Mouse (Mus musculus) kidney, embryonic 14.5 days (tissue): ENCODE measurements around the gene Nudt9. TPM values are rescaled to one million over a fixed set of nuclear protein-coding genes. Genes with fewer than 3 reads are reported as not detected.

Source experiments
- ATAC-seq: fragments of 200-750 bp; cut with Nextera tagmentation; 2 replicates; pipeline ENCODE4 v1.8.0; 2017; ENCODE audit warnings: moderate number of reproducible peaks, mild to moderate bottlenecking, moderate TSS enrichment, moderate library complexity; ENCODE audit not compliant: low FRiP score, low TSS enrichment
- H3K27ac ChIP-seq: fragments of 300-500 bp; sonication (generic); 2 replicates; pipeline ENCODE4 v1.5.1; 2014; ENCODE audit warnings: low read depth, mild to moderate bottlenecking, low read length, moderate library complexity, mixed read lengths
- H3K27me3 ChIP-seq: fragments of 300-500 bp; sonication (generic); 2 replicates; pipeline ENCODE4 v1.6.1; 2014; ENCODE audit warnings: mild to moderate bottlenecking, low read length; ENCODE audit not compliant: control insufficient read depth, insufficient read depth
- H3K36me3 ChIP-seq: fragments of 300-500 bp; sonication (generic); 2 replicates; pipeline ENCODE4 v1.6.1; 2014; ENCODE audit warnings: low read length, mixed read lengths; ENCODE audit not compliant: control insufficient read depth, insufficient read depth
- H3K4me1 ChIP-seq: fragments of 300-500 bp; sonication (generic); 2 replicates; pipeline ENCODE4 v1.6.1; 2014; ENCODE audit warnings: low read length, mixed read lengths; ENCODE audit not compliant: control insufficient read depth, insufficient read depth
- H3K4me2 ChIP-seq: fragments of 300-500 bp; sonication (generic); replicated peaks from 2 replicates; pipeline ENCODE4 v1.6.1; 2014; ENCODE audit warnings: low read depth, mild to moderate bottlenecking, low read length
- H3K4me3 ChIP-seq: fragments of 300-500 bp; sonication (generic); 2 replicates; pipeline ENCODE4 v1.5.1; 2014; ENCODE audit warnings: mild to moderate bottlenecking, low read length
- H3K9ac ChIP-seq: fragments of 300-500 bp; sonication (generic); 2 replicates; pipeline ENCODE4 v1.6.1; 2014; ENCODE audit warnings: low read depth, mild to moderate bottlenecking, low read length, moderate library complexity
- H3K9me3 ChIP-seq: fragments of 300-500 bp; sonication (generic); 2 replicates; pipeline ENCODE4 v1.6.1; 2016; ENCODE audit warnings: low read length; ENCODE audit not compliant: control insufficient read depth
- WGBS: fragments of 180-500 bp; shearing (Covaris S2); extraction: QIAGEN DNeasy Blood & Tissue Kit; methylation state at CpG from one replicate; pipeline ENCODE4 v1.1.7; 2014; 5-methylcytosine and 5-hydroxymethylcytosine counted together
- polyA plus RNA-seq: library from polyadenylated mRNA; unstranded; fragments of >200 nt; fragmentation: Nextera tagmentation; extraction: Ambion mirVana; gene quantifications from 2 replicates; pipeline ENCODE4 v1.2.1, GENCODE M21; 2014

Gene Nudt9
- polyA plus RNA-seq, 1 experiment from 2014 or later = 58.1 TPM

- no peaks in the 10 kb centered on the region; the same call in 1 of the 2 replicates for H3K36me3 ChIP-seq
- no peaks in the 10 kb centered on the region for H3K27me3 ChIP-seq
- no peak overlapping the region for H3K4me3 ChIP-seq
- 0 out of 2 replicates have a peak, but pooled peaks cover 2% of the 10 kb centered on the region for H3K9me3 ChIP-seq
- H3K4me1 ChIP-seq = no peaks in the 10 kb centered on the region
- H3K27ac ChIP-seq = no peak overlapping the region
- no peak for ATAC-seq
- no peak overlapping the region for H3K9ac ChIP-seq
- H3K4me2 ChIP-seq = no peak overlapping the region
- WGBS = 86% methylated on average over 9 of the region's 9 CpGs
Observed at GRCm38 (mm10) chr5:104085366-104085765, 39.3 kb downstream of the Nudt9 start.

GRCm38 (mm10) chr5:104089751-104090150 lies 43.6 kb downstream of the Nudt9 start:
- Histone ChIP-seq H3K27ac (no peak overlapping the region), H3K9ac (no peak overlapping the region), H3K4me3 (no peak overlapping the region), H3K36me3 (no peaks in the 10 kb centered on the region), H3K9me3 (0 out of 2 replicates have a peak, but pooled peaks cover 2% of the 10 kb centered on the region), H3K27me3 (no peaks in the 10 kb centered on the region), H3K4me2 (no peak overlapping the region), H3K4me1 (no peaks in the 10 kb centered on the region)
- no peak for ATAC-seq
- WGBS = 88% methylated on average over 2 of the region's 2 CpGs

DNA sequence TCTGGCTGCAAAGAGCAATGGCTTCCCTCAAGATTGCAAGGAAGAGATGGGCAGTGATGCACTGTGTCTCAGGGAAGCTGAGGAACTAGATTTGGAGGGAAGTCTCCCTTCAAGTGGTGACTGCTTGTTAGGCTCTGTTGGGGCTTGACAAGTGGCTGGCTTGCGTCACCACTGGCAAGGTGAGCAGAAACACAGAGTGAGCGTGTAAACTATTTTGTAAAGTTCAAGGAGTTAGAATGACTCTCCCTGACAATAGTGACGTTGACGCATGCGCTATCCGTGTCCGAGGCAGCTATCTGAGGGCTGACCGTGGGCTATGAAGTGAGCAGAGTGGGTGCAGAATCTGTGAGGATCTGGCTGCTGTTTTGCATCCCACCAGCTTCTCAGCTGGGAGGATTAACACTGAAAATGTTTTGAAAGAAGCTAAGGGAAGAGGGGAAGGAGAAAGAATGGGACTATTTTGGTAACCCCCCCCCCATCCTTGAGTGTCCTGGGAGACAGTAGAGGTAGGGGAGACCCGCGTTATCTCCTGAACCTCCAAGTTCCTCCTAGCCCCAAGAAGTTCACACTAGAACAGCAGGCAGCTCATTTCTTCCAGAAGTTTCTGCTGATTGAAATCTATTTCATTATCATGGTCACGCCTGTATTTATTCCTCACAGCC lies 49.4 kb downstream of the Nudt9 start:
- Histone ChIP-seq H3K27ac (peak overlapping the region; percentile 79), H3K9ac (0 out of 2 replicates have a peak overlapping the region, but pooled peaks have one; percentile 28), H3K4me2 (no peak overlapping the region), H3K9me3 (no peaks in the 10 kb centered on the region), H3K4me3 (no peak overlapping the region), H3K4me1 (peaks cover 8% of the 10 kb centered on the region; the same call in 1 of the 2 replicates), H3K36me3 (no peaks in the 10 kb centered on the region), H3K27me3 (no peaks in the 10 kb centered on the region)
- WGBS = 63% methylated on average over 11 of the region's 11 CpGs
- no peak for ATAC-seq

DNA sequence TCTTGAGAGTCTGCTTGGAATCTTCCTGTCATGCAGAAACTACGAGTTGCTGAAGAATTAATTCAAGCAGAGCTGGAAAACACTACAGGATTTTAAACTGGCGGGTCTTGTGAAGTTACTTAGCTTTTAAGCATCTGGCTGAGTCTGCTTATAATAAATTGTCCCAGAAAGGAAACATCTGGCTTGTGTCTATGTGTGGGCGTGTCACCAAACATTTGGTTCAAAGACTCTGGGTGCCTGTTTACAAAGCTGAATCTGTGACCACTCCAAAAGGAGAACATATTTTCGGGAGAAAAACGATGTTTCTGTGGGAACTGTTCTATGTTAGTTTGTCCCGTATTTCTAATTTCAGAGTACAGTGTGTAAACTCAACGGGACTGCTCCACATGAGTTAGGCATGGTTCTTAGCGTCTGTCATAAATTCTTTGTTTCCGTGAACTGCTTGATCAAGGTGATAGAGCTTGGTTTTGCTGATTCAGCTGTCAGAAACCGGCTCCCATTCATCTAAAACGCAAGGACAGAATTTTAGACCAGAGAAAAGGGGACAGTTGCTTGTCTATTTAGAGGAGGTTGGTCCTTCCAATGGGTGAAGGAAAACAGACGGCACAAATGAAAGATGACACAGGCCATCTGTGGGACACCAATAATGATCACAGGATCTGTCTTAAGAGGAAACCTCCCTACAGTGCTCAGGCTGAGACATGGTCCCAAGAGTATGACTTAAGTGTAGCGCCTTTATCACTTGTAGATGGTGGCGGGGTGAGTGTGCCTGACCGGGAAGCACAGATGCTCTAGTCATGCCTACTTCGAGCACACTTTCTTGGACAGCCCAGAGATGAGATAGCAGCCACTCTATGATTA lies 50.2 kb downstream of the Nudt9 start:
- peak; percentile 80; the same call in 1 of the 2 replicates for ATAC-seq
- WGBS = 37% methylated on average over 16 of the region's 16 CpGs

GRCm38 (mm10) chr5:104101678-104102531 lies 55.8 kb downstream of the Nudt9 start:
- H3K4me3 ChIP-seq = no peak overlapping the region
- no peak overlapping the region for H3K9ac ChIP-seq
- H3K4me1 ChIP-seq = peaks cover 4% of the 10 kb centered on the region
- no peaks in the 10 kb centered on the region for H3K27me3 ChIP-seq
- no peaks in the 10 kb centered on the region for H3K9me3 ChIP-seq
- H3K4me2 ChIP-seq = no peak overlapping the region
- WGBS = 19% methylated on average over 10 of the region's 10 CpGs
- H3K36me3 ChIP-seq = no peaks in the 10 kb centered on the region
- H3K27ac ChIP-seq = no peak overlapping the region
- ATAC-seq = 0 out of 2 replicates have a peak, but pooled peaks have one; percentile 24

More for the DNA sequence above, 50.2 kb downstream of the Nudt9 start:
- Histone ChIP-seq H3K27ac (peak overlapping the region; percentile 79), H3K4me1 (peaks cover 8% of the 10 kb centered on the region; the same call in 1 of the 2 replicates), H3K4me3 (no peak overlapping the region), H3K4me2 (peak overlapping the region; percentile 15), H3K9ac (no peak overlapping the region), H3K9me3 (no peaks in the 10 kb centered on the region), H3K27me3 (no peaks in the 10 kb centered on the region), H3K36me3 (no peaks in the 10 kb centered on the region)

DNA sequence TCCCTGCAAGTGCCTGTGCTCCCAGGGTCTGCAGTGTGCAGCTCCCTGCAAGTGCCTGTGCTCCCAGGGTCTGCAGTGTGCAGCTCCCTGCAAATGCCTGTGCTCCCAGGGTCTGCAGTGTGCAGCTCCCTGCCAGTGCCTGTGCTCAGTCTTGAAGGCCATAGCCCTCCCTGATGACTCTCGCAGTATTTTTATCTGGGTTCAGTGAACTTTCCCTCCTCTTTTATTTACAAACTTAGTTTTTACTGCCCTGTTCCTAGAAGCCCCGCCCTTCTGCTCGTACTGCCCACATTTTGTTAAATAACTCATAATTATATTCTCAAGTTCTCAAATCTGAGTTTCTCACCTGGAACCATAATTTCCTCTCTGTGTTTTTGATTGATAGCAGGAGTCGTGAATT lies 57.1 kb downstream of the Nudt9 start:
- no peak for ATAC-seq
- Histone ChIP-seq H3K4me1 (peaks cover 6% of the 10 kb centered on the region), H3K27me3 (no peaks in the 10 kb centered on the region), H3K9me3 (no peaks in the 10 kb centered on the region), H3K9ac (no peak overlapping the region), H3K4me2 (no peak overlapping the region), H3K4me3 (no peak overlapping the region), H3K36me3 (no peaks in the 10 kb centered on the region), H3K27ac (no peak overlapping the region)
- WGBS = 53% methylated on average over 4 of the region's 4 CpGs

DNA sequence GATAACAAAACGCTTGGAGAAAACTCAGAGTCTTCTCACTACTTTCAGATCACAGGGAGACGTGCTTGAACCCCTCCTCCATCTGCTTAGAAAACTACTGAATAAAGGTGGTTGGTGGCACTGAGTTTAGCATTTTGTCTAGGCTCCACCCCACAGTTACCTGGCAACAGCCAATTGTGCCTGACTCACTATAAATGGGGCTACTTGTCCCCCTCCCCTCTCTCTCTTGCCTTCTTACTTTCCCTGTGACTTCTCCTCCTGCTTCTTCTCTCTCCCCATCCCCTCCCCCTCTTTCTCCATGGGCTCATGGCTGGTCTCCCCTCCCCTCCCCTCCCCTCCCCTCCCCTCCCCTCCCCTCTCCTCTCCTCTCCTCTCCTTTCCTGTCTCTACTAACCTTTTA lies 58.0 kb downstream of the Nudt9 start:
- ATAC-seq = no peak
- Histone ChIP-seq H3K4me2 (no peak overlapping the region), H3K27ac (no peak overlapping the region), H3K9ac (no peak overlapping the region), H3K27me3 (no peaks in the 10 kb centered on the region), H3K4me1 (peaks cover 16% of the 10 kb centered on the region), H3K4me3 (no peak overlapping the region), H3K36me3 (no peaks in the 10 kb centered on the region), H3K9me3 (no peaks in the 10 kb centered on the region)
- 73% methylated on average over 2 of the region's 2 CpGs for WGBS

- peak overlapping the region; percentile 76 for H3K27ac ChIP-seq
- H3K9me3 ChIP-seq = no peaks in the 10 kb centered on the region
- no peaks in the 10 kb centered on the region for H3K36me3 ChIP-seq
- H3K4me3 ChIP-seq = no peak overlapping the region
- no peaks in the 10 kb centered on the region for H3K27me3 ChIP-seq
- peak overlapping the region; percentile 35 for H3K4me2 ChIP-seq
- peak overlapping the region; percentile 32; the same call in 1 of the 2 replicates for H3K9ac ChIP-seq
- H3K4me1 ChIP-seq = peaks cover 38% of the 10 kb centered on the region
- 43% methylated on average over 11 of the region's 11 CpGs for WGBS
- ATAC-seq = peak; percentile 62
Observed at GRCm38 (mm10) chr5:104108127-104108875, 62.2 kb downstream of the Nudt9 start.
